Mouse (Mus musculus) limb, embryonic 12.5 days (tissue): ENCODE data around the gene Pdgfb. TPM values are rescaled to one million over a fixed set of nuclear protein-coding genes. Genes with fewer than 3 reads are reported as not detected.

Experiments used
- ATAC-seq: fragments of 200-750 bp; cut with Nextera tagmentation; 2 replicates; pipeline ENCODE4 v1.8.0; 2017; ENCODE audit warnings: low read depth, moderate TSS enrichment; ENCODE audit not compliant: insufficient number of reproducible peaks, insufficient read depth, low FRiP score, low TSS enrichment
- H3K27ac ChIP-seq: fragments of 300-500 bp; sonication (generic); 2 replicates; pipeline ENCODE4 v1.5.1; 2016; ENCODE audit warnings: mild to moderate bottlenecking, moderate library complexity
- H3K27me3 ChIP-seq: fragments of 300-500 bp; sonication (generic); 2 replicates; pipeline ENCODE4 v1.6.1; 2016; ENCODE audit warnings: mild to moderate bottlenecking, moderate library complexity
- H3K36me3 ChIP-seq: fragments of 300-500 bp; sonication (generic); 2 replicates; pipeline ENCODE4 v1.6.1; 2016; ENCODE audit warnings: mild to moderate bottlenecking, moderate library complexity
- H3K4me1 ChIP-seq: fragments of 300-500 bp; sonication (generic); replicated peaks from 2 replicates; pipeline ENCODE4 v1.6.1; 2016
- H3K4me2 ChIP-seq: fragments of 300-500 bp; sonication (generic); 2 replicates; pipeline ENCODE4 v1.6.1; 2016; ENCODE audit warnings: mild to moderate bottlenecking, moderate library complexity
- H3K4me3 ChIP-seq: fragments of 300-500 bp; sonication (generic); replicated peaks from 2 replicates; pipeline ENCODE4 v1.5.1; 2016; ENCODE audit warnings: mild to moderate bottlenecking
- H3K9ac ChIP-seq: fragments of 300-500 bp; sonication (generic); replicated peaks from 2 replicates; pipeline ENCODE4 v1.6.1; 2016; ENCODE audit warnings: mild to moderate bottlenecking, moderate library complexity
- H3K9me3 ChIP-seq: fragments of 300-500 bp; sonication (generic); 2 replicates; pipeline ENCODE4 v1.6.1; 2016; ENCODE audit warnings: mild to moderate bottlenecking, moderate library complexity
- WGBS: fragments of 180-500 bp; shearing (Covaris S2); methylation state at CpG from one replicate; pipeline ENCODE4 v1.1.7; 2016; 5-methylcytosine and 5-hydroxymethylcytosine counted together
- polyA plus RNA-seq: library from polyadenylated mRNA; unstranded; fragments of >200 nt; fragmentation: Nextera tagmentation; extraction: Ambion mirVana; gene quantifications from 2 replicates; pipeline ENCODE4 v1.2.1, GENCODE M21; 2016

Pdgfb gene
- polyA plus RNA-seq, 1 experiment from 2014 or later = 2.8 TPM

DNA sequence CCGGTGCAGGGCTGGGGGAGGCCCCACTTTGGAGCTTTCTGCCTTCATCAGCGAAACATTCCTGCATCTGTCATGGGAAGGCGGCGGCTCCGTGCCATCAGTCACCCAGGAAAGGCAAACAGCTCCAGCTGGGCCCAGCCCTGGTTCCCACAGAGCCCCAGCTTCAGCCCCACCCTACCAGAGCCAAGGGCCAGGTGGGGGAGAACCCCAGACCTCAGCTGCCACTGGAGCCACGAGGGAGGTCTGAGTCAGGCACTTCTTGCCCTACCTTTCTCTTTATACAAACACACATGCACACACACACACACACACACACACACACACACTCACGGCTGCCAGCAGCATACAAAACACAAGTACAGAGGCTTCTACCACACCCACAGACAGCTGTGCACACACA is 30.6 kb downstream of the Pdgfb start:
- Histone ChIP-seq H3K4me2 (no peak overlapping the region), H3K9ac (0 out of 2 replicates have a peak overlapping the region, but pooled peaks have one; percentile 8), H3K4me3 (no peak overlapping the region), H3K4me1 (peaks cover 22% of the 10 kb centered on the region), H3K27me3 (no peaks in the 10 kb centered on the region), H3K36me3 (no peaks in the 10 kb centered on the region), H3K27ac (no peak overlapping the region), H3K9me3 (peaks cover 5% of the 10 kb centered on the region; the same call in 1 of the 2 replicates)
- ATAC-seq = 0 out of 2 replicates have a peak, but pooled peaks have one; percentile 22
- 38% methylated on average over 7 of the region's 7 CpGs for WGBS

DNA sequence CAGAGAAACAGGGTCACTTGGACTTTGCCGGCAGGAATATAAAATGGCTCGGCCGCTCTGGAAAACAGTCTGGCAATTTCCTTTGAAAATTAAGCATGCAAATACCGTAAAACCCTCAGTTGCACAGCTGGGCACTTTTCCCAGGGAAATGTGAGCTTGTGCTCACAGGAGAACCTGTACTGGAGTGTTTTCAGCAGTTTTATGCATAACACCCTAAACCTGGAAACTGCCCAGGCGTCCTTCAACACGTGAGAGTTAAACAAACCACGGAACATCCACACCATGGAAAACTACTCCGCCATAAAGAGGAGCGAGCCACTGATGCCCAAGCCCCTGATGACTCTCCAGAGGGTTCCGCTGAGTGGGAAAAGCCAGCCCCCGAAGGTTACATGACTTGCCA is 34.1 kb downstream of the Pdgfb start:
- ATAC-seq = no peak
- Histone ChIP-seq H3K4me1 (peaks cover 22% of the 10 kb centered on the region), H3K27me3 (no peaks in the 10 kb centered on the region), H3K36me3 (no peaks in the 10 kb centered on the region), H3K4me3 (no peak overlapping the region), H3K4me2 (no peak overlapping the region), H3K27ac (peak overlapping the region; percentile 23; the same call in 1 of the 2 replicates), H3K9me3 (peaks cover 9% of the 10 kb centered on the region; the same call in 1 of the 2 replicates), H3K9ac (no peak overlapping the region)
- 44% methylated on average over 11 of the region's 11 CpGs for WGBS

DNA sequence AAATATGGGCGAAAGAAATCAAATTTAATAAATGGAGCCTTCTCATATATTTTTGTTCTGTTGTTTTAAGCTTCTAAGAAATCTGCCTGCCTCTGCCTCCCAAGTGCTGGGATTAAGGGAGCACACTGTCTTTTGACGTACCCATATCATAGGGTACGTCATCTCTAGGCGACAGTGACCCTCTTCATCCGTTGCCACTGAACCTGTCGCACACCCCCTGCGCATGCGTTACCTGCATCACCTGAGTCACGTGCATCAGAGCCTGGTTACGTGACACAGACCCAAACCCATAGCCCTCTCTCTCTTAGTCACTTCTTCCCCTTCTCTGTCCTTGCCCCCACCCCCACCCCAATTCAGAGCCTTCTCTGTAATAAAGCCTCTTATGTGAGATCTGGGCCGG is 42.6 kb downstream of the Pdgfb start:
- Histone ChIP-seq H3K36me3 (no peaks in the 10 kb centered on the region), H3K4me1 (no peaks in the 10 kb centered on the region), H3K9me3 (no peaks in the 10 kb centered on the region), H3K4me2 (no peak overlapping the region), H3K27me3 (no peaks in the 10 kb centered on the region), H3K9ac (no peak overlapping the region), H3K4me3 (no peak overlapping the region), H3K27ac (no peak overlapping the region)
- WGBS = 97% methylated on average over 11 of the region's 11 CpGs
- ATAC-seq = no peak

DNA sequence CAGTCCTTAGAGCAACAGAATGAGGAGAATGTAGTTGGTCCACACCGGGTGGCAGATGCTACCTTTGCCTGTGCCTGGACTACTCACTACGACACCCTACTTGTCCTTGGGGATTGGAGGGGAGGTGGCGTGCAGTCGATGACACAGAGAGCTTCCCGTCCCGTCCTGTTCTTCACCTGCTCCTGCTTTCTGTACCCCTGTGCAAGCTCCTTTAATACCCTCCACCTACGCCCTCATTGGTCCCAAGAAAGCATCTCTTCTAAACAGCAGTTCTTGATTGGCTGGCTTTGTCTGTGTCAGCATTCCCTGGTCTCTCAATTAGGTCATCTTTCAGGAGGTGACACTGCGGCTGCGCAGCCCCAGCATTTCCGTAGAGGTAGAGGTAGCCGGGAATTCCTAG is 43.8 kb downstream of the Pdgfb start, which contains the start of gene Cbx7:
Gene Cbx7 (minus strand): TSS at position 180 of the 400 bp plus-strand sequence.
- Histone ChIP-seq H3K4me3 (no peak within 1 kb of the TSS), H3K9ac (no peak within 1 kb of the TSS), H3K4me1 (no peaks in the 10 kb centered on the region), H3K4me2 (no peak within 1 kb of the TSS), H3K27me3 (no peaks in the 10 kb centered on the region), H3K36me3 (no peaks in the 10 kb centered on the region), H3K27ac (no peak within 1 kb of the TSS), H3K9me3 (no peaks in the 10 kb centered on the region; the same call in 1 of the 2 replicates)
- no peak for ATAC-seq
- WGBS = 94% methylated on average over 11 of the region's 11 CpGs

DNA sequence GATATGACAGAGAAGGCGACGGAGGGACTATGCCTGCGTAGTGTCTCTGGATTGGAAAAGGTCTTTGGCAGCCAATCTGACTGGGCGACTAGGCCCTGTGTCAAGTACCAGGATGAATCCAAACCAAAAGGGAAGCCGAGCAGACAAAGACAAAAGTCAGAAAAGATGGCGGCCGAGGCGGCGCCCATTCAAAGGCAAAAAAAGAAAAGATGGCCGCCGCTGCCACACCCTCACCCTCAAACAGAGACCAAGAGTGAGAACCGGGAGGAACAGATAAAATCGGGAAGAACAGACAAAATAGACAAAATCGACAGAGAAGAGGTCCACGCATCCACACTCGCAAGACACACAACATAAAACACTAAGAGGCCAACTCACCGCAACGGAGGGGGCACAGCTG is 44.3 kb downstream of the Pdgfb start:
- Histone ChIP-seq H3K9me3 (no peaks in the 10 kb centered on the region; the same call in 1 of the 2 replicates), H3K36me3 (no peaks in the 10 kb centered on the region), H3K27me3 (no peaks in the 10 kb centered on the region), H3K9ac (no peak overlapping the region), H3K4me1 (no peaks in the 10 kb centered on the region), H3K27ac (no peak overlapping the region), H3K4me2 (no peak overlapping the region), H3K4me3 (no peak overlapping the region)
- ATAC-seq = no peak
- WGBS = 95% methylated on average over 18 of the region's 18 CpGs

DNA sequence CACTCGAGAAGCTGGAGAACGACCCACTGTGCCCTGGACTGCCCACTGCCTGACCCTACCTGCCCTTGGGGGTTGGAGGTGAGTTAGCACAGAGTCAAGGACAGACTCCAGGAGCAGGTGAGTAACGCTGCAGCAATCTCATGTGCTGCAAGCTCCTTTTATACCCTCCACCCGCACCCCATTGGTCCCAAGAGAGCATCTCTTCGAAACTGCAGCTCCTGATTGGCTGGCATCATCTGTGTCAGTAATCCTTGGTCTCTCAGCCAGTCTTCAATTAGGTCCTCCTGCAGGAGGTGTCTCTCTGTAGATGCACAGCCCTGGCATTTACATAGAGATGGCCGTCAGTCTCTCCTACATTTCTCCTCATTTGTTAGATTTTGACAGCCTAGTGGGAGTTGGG is 47.4 kb downstream of the Pdgfb start:
- no peak for ATAC-seq
- H3K9me3 ChIP-seq = no peaks in the 10 kb centered on the region; the same call in 1 of the 2 replicates
- H3K4me3 ChIP-seq = no peak overlapping the region
- WGBS = 78% methylated on average over 6 of the region's 6 CpGs
- H3K27ac ChIP-seq = no peak overlapping the region
- no peak overlapping the region for H3K9ac ChIP-seq
- H3K36me3 ChIP-seq = no peaks in the 10 kb centered on the region
- no peaks in the 10 kb centered on the region for H3K4me1 ChIP-seq
- H3K27me3 ChIP-seq = no peaks in the 10 kb centered on the region
- no peak overlapping the region for H3K4me2 ChIP-seq

DNA sequence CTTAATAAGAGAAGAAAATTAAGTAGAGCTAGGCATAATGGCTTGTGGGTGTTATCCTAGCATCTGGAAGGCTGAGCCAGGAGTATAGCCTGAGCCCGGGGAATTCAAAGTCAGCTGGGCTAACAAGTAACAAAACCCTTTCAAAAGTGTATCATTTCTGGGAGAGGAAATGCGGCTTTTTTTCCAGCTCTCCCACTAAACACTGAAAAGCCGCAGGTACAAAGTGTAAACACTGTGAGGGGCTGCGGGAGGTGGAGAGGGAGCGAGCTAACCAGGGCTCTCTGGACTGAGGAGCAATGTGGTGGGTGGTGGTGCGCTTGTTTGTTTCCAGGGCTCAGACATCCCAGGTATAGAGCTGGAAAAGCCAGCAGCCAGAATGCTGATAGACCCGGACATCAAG is 50.4 kb downstream of the Pdgfb start:
- H3K4me1 ChIP-seq = 0 out of 2 replicates have a peak, but pooled peaks cover 3% of the 10 kb centered on the region
- H3K27ac ChIP-seq = no peak overlapping the region
- 85% methylated on average over 7 of the region's 7 CpGs for WGBS
- no peaks in the 10 kb centered on the region for H3K36me3 ChIP-seq
- ATAC-seq = no peak
- H3K27me3 ChIP-seq = no peaks in the 10 kb centered on the region
- no peak overlapping the region for H3K4me3 ChIP-seq
- no peaks in the 10 kb centered on the region; the same call in 1 of the 2 replicates for H3K9me3 ChIP-seq
- no peak overlapping the region for H3K4me2 ChIP-seq
- H3K9ac ChIP-seq = no peak overlapping the region

DNA sequence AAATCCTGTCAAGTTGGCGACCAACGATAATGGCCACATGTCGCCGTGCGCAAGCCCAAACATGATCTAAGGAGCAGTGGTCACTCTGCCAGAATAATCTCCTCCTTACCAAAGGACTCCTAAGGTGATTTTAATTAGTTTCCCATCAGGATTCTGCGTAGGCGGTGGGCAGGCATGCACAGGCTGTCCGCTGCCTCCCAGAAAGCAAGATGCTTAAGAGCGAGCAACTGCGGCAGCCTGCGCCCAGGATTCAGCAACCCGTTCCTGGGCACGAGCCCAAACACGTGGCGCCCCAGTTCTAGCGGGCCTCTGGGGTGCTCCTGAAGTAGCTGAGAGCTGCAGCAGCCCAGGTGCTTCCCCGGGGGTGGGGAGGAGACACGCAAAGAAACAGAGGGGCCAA is 52.1 kb downstream of the Pdgfb start:
- Histone ChIP-seq H3K4me3 (no peak overlapping the region), H3K9me3 (no peaks in the 10 kb centered on the region; the same call in 1 of the 2 replicates), H3K4me1 (0 out of 2 replicates have a peak, but pooled peaks cover 3% of the 10 kb centered on the region), H3K9ac (no peak overlapping the region), H3K4me2 (no peak overlapping the region), H3K27ac (no peak overlapping the region), H3K27me3 (no peaks in the 10 kb centered on the region), H3K36me3 (no peaks in the 10 kb centered on the region)
- ATAC-seq = no peak
- WGBS = 88% methylated on average over 18 of the region's 18 CpGs

DNA sequence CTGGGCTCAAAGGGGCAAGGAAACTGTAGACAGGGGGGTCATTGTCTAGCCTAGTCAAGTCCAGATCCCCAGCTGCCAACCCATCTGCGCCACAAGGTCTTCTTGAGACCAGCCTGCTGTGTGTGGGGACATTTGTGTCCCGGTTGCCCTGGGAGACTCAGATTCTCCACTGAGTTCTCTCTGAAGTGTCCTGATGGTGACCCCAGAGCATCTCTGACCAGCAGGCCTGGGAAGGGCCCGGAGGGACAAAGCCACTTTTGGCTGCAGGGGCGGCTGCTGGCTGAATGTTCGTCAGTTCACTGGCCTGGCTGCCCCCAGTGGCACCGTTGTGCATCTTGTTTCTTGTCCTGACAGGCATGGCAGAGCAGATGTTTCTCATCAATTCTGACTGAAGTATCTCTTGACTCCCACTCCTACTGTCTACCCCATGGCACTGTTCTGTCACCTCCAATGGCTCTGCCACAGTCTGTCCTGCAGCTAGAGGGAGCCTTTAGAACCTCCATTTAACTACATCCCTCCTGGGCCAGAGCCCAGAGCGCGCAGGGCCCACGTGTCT is 53.3 kb downstream of the Pdgfb start:
- WGBS = 62% methylated on average over 9 of the region's 9 CpGs
- Histone ChIP-seq H3K27me3 (no peaks in the 10 kb centered on the region), H3K4me3 (no peak overlapping the region), H3K9ac (no peak overlapping the region), H3K4me2 (no peak overlapping the region), H3K9me3 (no peaks in the 10 kb centered on the region; the same call in 1 of the 2 replicates), H3K27ac (no peak overlapping the region), H3K36me3 (no peaks in the 10 kb centered on the region), H3K4me1 (0 out of 2 replicates have a peak, but pooled peaks cover 3% of the 10 kb centered on the region)
- no peak for ATAC-seq

DNA sequence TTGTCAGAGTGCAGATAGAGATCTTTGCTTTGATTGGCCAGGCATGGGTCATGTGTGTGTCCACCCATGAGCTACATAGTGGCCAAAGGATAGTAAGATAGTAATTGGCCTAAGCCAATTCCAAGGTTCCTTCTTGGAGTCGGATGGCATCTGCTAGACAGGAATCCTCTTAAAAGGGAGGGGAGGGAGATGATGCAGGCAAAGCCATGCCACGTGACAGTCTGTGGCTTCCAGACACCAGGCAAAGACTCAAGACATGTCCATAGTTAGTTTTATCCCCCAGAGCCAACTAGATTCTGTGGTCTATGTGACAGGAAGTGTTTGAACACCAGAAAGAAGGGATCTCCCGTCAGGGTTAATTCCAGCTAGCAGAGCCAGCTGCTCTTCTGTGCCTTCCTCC is 56.4 kb downstream of the Pdgfb start:
- H3K4me1 ChIP-seq = 0 out of 2 replicates have a peak, but pooled peaks cover 3% of the 10 kb centered on the region
- no peak overlapping the region for H3K4me3 ChIP-seq
- H3K9me3 ChIP-seq = no peaks in the 10 kb centered on the region
- H3K36me3 ChIP-seq = no peaks in the 10 kb centered on the region
- no peak overlapping the region for H3K9ac ChIP-seq
- no peaks in the 10 kb centered on the region for H3K27me3 ChIP-seq
- H3K4me2 ChIP-seq = no peak overlapping the region
- H3K27ac ChIP-seq = no peak overlapping the region
- no peak for ATAC-seq
- 52% methylated on average over 3 of the region's 3 CpGs for WGBS

DNA sequence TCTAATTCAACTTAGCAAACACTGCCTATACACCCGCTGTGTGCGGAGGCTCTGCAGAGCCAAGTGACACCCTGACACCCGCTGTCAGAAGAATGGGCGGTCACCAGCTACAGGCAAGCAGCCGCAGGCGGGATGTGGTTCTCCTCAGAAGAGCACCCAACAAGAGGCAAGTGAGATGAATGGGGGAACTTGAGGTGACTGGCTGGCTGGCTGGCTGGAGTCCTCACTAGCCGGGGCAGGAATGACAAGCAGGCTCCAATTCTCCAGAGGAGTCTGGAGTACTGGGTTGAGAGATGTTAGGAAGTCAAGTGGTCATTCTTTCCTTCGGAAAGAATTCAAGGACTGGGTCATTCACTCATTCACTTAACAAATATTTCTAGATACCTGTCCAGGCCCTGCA is 58.2 kb downstream of the Pdgfb start:
- Histone ChIP-seq H3K4me2 (no peak overlapping the region), H3K4me3 (no peak overlapping the region), H3K9ac (no peak overlapping the region), H3K36me3 (no peaks in the 10 kb centered on the region), H3K9me3 (no peaks in the 10 kb centered on the region), H3K4me1 (peaks cover 14% of the 10 kb centered on the region), H3K27me3 (no peaks in the 10 kb centered on the region), H3K27ac (no peak overlapping the region)
- WGBS = 88% methylated on average over 8 of the region's 8 CpGs
- ATAC-seq = no peak

DNA sequence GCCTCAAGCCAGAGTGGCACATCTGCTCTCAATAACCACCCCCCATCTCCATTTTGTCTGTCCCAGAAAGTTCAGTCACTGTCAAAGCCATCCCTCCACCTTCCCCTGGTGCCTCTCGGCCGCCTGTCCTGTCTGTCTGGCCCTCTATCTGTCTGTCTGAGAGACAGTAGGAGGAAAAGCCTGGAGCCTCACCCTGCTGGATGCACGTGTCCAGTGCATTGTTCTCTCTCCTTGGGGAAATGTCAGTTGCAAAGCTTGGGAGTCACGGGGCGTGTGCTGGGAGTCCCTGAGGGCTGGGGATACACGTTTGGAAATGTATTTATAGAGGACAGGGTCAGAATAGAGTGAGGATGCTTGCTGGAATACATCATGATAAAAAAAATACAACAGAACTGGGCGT is 61.3 kb downstream of the Pdgfb start:
- H3K27me3 ChIP-seq = no peaks in the 10 kb centered on the region
- no peak overlapping the region for H3K4me3 ChIP-seq
- ATAC-seq = no peak
- H3K4me2 ChIP-seq = no peak overlapping the region
- no peak overlapping the region for H3K27ac ChIP-seq
- H3K4me1 ChIP-seq = peaks cover 36% of the 10 kb centered on the region
- no peak overlapping the region for H3K9ac ChIP-seq
- H3K36me3 ChIP-seq = no peaks in the 10 kb centered on the region
- H3K9me3 ChIP-seq = no peaks in the 10 kb centered on the region
- 71% methylated on average over 7 of the region's 7 CpGs for WGBS
